ENCODE assay signal across 9 mouse cellular contexts in the genomic region with DNA sequence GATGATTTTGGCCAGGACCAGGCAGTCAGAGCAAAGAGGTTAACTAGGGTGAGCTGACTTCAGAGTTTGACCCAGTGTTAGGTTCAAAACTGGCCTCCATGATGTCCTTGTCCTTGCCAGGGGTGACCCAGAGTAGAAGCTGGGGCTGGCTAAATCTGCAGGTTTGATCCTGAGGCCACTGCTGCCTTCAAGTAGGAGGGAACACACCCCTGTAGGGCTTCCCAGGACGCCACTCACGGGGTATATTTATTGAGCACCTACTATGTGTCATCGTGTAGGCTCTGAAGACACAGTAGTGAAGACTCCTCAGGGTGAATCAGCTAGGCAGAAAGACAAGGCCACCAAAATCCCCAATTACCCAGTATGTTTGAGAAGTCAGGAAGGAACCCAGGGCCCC. TPM values are rescaled to one million over a fixed set of nuclear protein-coding genes. Genes with fewer than 3 reads are reported as not detected.
DNase-seq lines count a peak whose midpoint lies in the region; ATAC-seq and TF ChIP-seq lines count a peak whose summit lies in the region.
"Had no signal": no experiment of that assay in that cellular context is flagged by ENCODE, and none has a peak within 500 bp of the region (broad histone marks: within the 10 kb centered on the region; RNA-seq: fewer than 3 reads in every experiment).

No protein-coding gene starts in this region.

- no peak for TF ChIP-seq CTCF in lung, postnatal 0 days (IDR thresholded peaks at IDR 0.05)
- TF ChIP-seq CTCF in small intestine, adult 2 months (IDR thresholded peaks at IDR 0.05; ENCODE audit: extremely low read depth, insufficient read length, insufficient replicate concordance, low read depth, low read length): no peak

- no peak for TF ChIP-seq EP300 in lung, postnatal 0 days (IDR thresholded peaks at IDR 0.05)

- H3K4me1 ChIP-seq in lung, postnatal 0 days (ENCODE audit: insufficient read depth, low read depth, low read length): no peaks in the 10 kb centered on the region; the same call in 1 of the 2 replicates
- H3K4me1 ChIP-seq in limb, embryonic 12.5 days (replicated peaks): peaks cover 13% of the 10 kb centered on the region
- H3K4me1 ChIP-seq in small intestine, adult 2 months (ENCODE audit: control insufficient read depth, insufficient read depth, insufficient read length, low read length): peaks cover 20% of the 10 kb centered on the region; the same call in 1 of the 2 replicates

- peak overlapping the region; percentile 98 for H3K4me2 ChIP-seq in lung, postnatal 0 days (replicated peaks; ENCODE audit: low read depth, low read length)
- H3K4me2 ChIP-seq in limb, embryonic 12.5 days: peak overlapping the region; percentile 95

- peak overlapping the region; percentile 97; the same call in 1 of the 2 replicates for H3K27ac ChIP-seq in lung, postnatal 0 days (ENCODE audit: low read length)
- H3K27ac ChIP-seq in limb, embryonic 12.5 days: no peak overlapping the region
- peak overlapping the region; percentile 99 for H3K27ac ChIP-seq in small intestine, adult 2 months (ENCODE audit: insufficient read depth, low read depth, low read length)

- TF ChIP-seq POLR2A in small intestine, adult 2 months (IDR thresholded peaks at IDR 0.05; ENCODE audit: low read depth, low read length): no peak

- WGBS in lung, postnatal 0 days: 58% methylated on average over 3 of the region's 3 CpGs
- 57% methylated on average over 3 of the region's 3 CpGs for WGBS in limb, embryonic 12.5 days
- 51% methylated on average over 3 of the region's 3 CpGs for WGBS in small intestine, adult 2 months

- no peaks in the 10 kb centered on the region for H3K27me3 ChIP-seq in lung, postnatal 0 days (replicated peaks; ENCODE audit: insufficient read depth, low read length)
- 0 out of 2 replicates have a peak, but pooled peaks cover 3% of the 10 kb centered on the region for H3K27me3 ChIP-seq in limb, embryonic 12.5 days
- H3K27me3 ChIP-seq in small intestine, adult 2 months (ENCODE audit: control insufficient read depth, insufficient read depth, low read length): no peaks in the 10 kb centered on the region

- no peak for DNase-seq in lung, postnatal 0 days (ENCODE audit: low spot score)
- DNase-seq in lung, postnatal 4 days: no peak
- DNase-seq in frontal cortex, postnatal 25 days (ENCODE audit: low spot score in 2 of 2): no peak
- DNase-seq in urinary bladder, postnatal 25 days (ENCODE audit: low spot score): no peak
- no peak for DNase-seq in right cerebral cortex, postnatal 10 days (ENCODE audit: low spot score in 2 of 2)

- H3K4me3 ChIP-seq in lung, postnatal 0 days (ENCODE audit: low read depth, low read length): peak overlapping the region; percentile 68
- peak overlapping the region; percentile 62 for H3K4me3 ChIP-seq in limb, embryonic 12.5 days (replicated peaks)
- peak overlapping the region; percentile 82 for H3K4me3 ChIP-seq in small intestine, adult 2 months (ENCODE audit: low read depth, low read length)

- no peaks in the 10 kb centered on the region for H3K9me3 ChIP-seq in lung, postnatal 0 days (ENCODE audit: low read length)
- H3K9me3 ChIP-seq in limb, embryonic 12.5 days: no peaks in the 10 kb centered on the region

- ATAC-seq in lung, postnatal 0 days: no peak
- ATAC-seq in erythroblast, adult 5-6 weeks (replicated peaks; ENCODE audit: low FRiP score, poor library complexity, severe bottlenecking): peak; percentile 39; the same call in 1 of the 2 replicates
- 0 out of 2 replicates have a peak, but pooled peaks have one; percentile 3 for ATAC-seq in limb, embryonic 12.5 days (ENCODE audit: insufficient number of reproducible peaks, insufficient read depth, low FRiP score, low TSS enrichment, low read depth)

- no peak overlapping the region for H3K9ac ChIP-seq in lung, postnatal 0 days (replicated peaks; ENCODE audit: low read depth)
- H3K9ac ChIP-seq in limb, embryonic 12.5 days (replicated peaks): no peak overlapping the region

- no peaks in the 10 kb centered on the region for H3K36me3 ChIP-seq in lung, postnatal 0 days (ENCODE audit: insufficient read depth, low read length)
- no peaks in the 10 kb centered on the region for H3K36me3 ChIP-seq in limb, embryonic 12.5 days
- peaks cover 3% of the 10 kb centered on the region; the same call in 1 of the 2 replicates for H3K36me3 ChIP-seq in small intestine, adult 2 months (ENCODE audit: control insufficient read depth, insufficient read depth, low read length)

RNA-seq across cellular contexts. Expression of gene Tmco4, which starts 1.0 kb away (rescaled TPM):
- 8.3 and 8.5 TPM in 2 replicates for polyA plus RNA-seq in lung, postnatal 0 days (2015; fragmentation: Nextera tagmentation; extraction: Ambion mirVana)
- total RNA-seq in erythroblast, adult 5-6 weeks (2015; ENCODE audit: low replicate concordance): 0.19 and 0.42 TPM in 2 replicates
- total RNA-seq in erythroblast, adult 5-6 weeks (2017; ENCODE audit: low replicate concordance): 1.4 and 2.5 TPM in 2 replicates
- 2.0 and 2.7 TPM in 2 replicates for polyA plus RNA-seq in limb, embryonic 12.5 days (2016; fragmentation: Nextera tagmentation; extraction: Ambion mirVana)
- 23.2 and 34.2 TPM in 2 replicates for polyA plus RNA-seq in small intestine, adult 2 months (2012; rRNA removed)

RNA-seq across cellular contexts. Expression of gene Rnf186, which starts 6.8 kb away (rescaled TPM):
- 17.9 and 21.6 TPM in 2 replicates for polyA plus RNA-seq in lung, postnatal 0 days (2015; fragmentation: Nextera tagmentation; extraction: Ambion mirVana)
- total RNA-seq in erythroblast, adult 5-6 weeks (2015; ENCODE audit: low replicate concordance): not detected in 2 replicates
- not detected in 2 replicates for total RNA-seq in erythroblast, adult 5-6 weeks (2017; ENCODE audit: low replicate concordance)
- polyA plus RNA-seq in limb, embryonic 12.5 days (2016; fragmentation: Nextera tagmentation; extraction: Ambion mirVana): not detected in 2 replicates
- polyA plus RNA-seq in small intestine, adult 2 months (2012; rRNA removed): 309 and 461 TPM in 2 replicates
- polyA plus RNA-seq: brain, embryonic 14.5 days had no signal

RNA-seq across cellular contexts. Expression of gene Otud3, which starts 60.0 kb away (rescaled TPM):
- 3.7 and 4.0 TPM in 2 replicates for polyA plus RNA-seq in lung, postnatal 0 days (2015; fragmentation: Nextera tagmentation; extraction: Ambion mirVana)
- 1.5 and 2.1 TPM in 2 replicates for total RNA-seq in erythroblast, adult 5-6 weeks (2015; ENCODE audit: low replicate concordance)
- 0.26 and 3.8 TPM in 2 replicates for total RNA-seq in erythroblast, adult 5-6 weeks (2017; ENCODE audit: low replicate concordance)
- 3.2 and 4.4 TPM in 2 replicates for polyA plus RNA-seq in limb, embryonic 12.5 days (2016; fragmentation: Nextera tagmentation; extraction: Ambion mirVana)
- polyA plus RNA-seq in small intestine, adult 2 months (2012; rRNA removed): 7.4 and 10.3 TPM in 2 replicates

Comparison
In these comparisons a context has a peak if more than half of its experiments do, and no peak if none do; other contexts are left out.
1. RNA of gene Rnf186, which starts 6.8 kb away (polyA plus RNA-seq): 309 to 461 TPM in small intestine, adult 2 months and 17.9 to 21.6 TPM in lung, postnatal 0 days; not detected in limb, embryonic 12.5 days; every median in the first group is over 10 times any median in the second.
2. Peak in every context shown above with its lines, with median percentiles within 50 percentile points of each other: H3K4me3 ChIP-seq.